Mouse (Mus musculus) adrenal gland, postnatal 36 days (tissue): Measurements from ENCODE around the gene Cfap299. TPM values are rescaled to one million over a fixed set of nuclear protein-coding genes. Genes with fewer than 3 reads are reported as not detected.
A peak's percentile ranks its signal among the peaks of the same experiment; 100 is the strongest.
"Not testable (repeated sequence)": the region's sequence is repeated elsewhere in the genome, so short reads cannot be mapped to it uniquely, and the experiment has no call there.

Source experiments
- DNase-seq, 2 experiments: peaks; one replicate each; pipeline ENCODE4 v3.0.0; 2021; ENCODE audit warnings: mixed read lengths in 1 of 2
- long read RNA-seq, 2 experiments: library from polyadenylated mRNA; stranded (forward); transcript quantifications; one replicate each; pipeline ENCODE4 v2.0.0; 2021; ENCODE audit warnings: borderline sequencing depth in 2 of 2
- total RNA-seq, 2 experiments: library from RNA; stranded (reverse); gene quantifications; 2 replicates each; pipeline ENCODE4 v1.2.3; 2021

Gene Cfap299
- not detected for total RNA-seq
- long read RNA-seq, experiment 1, result 0 reads
- long read RNA-seq, experiment 2, result 0 reads

DNA sequence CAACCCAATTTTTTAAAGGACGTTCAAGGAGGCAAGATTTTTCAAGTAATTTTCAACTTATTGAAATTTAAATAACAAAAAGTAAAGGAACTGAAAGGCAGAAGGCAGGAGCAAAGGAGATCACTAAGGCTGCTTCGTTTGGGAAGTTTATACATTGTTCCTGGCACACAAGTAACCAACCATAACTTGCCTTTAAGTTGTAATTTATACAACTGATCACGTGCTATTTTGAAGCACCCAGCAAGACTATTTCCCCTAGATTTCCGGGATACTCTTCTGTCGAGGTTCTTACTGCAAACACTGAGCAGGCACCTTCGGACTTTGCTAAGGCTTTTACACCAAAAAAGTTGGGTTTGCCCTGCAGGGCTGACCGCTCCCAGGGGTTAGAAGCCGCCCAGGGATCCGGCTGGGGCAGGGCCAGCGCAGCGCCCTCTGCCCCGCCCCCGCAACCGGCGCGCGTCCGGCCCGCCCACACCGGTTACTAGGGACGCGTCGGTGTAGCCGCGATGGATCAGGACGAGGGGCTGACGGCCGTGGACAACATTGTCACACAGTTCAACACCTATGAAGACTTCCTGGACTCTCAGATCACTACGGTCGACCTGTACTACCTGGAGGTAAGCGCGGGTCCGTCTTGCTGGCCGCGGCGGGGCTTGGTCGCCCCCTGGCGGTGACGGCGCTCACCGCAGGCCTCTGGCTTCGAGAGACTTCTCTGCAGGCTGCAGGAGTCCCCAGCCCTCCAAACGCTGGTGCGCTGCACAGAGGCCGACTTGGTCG, at the start of gene Cfap299:
Gene Cfap299, plus strand, starts transcription at position 457 of the 777 bp plus-strand sequence.
- DNase-seq, result peak; percentile 83 to 88

DNA sequence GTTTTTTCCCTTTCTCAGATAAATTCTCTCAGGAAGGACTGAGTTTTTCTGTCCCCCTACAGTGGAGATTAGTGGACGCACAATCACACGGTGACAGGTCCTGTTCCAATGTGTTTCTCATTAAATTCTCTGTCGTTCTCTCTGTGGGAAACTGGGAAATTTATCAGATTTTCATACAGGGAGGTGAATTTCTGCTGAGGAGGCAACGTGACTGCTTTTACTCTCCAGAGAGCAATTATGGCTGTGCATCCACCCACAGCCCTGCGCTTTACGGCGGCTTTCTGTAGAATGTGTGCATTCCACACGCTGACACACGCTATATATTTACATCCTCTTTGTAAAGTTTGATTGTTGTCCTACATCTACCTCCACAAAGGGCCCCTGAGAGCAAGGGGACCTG, 47.1 kb upstream of the Cfap299 start:
- DNase-seq, result no peak

DNA sequence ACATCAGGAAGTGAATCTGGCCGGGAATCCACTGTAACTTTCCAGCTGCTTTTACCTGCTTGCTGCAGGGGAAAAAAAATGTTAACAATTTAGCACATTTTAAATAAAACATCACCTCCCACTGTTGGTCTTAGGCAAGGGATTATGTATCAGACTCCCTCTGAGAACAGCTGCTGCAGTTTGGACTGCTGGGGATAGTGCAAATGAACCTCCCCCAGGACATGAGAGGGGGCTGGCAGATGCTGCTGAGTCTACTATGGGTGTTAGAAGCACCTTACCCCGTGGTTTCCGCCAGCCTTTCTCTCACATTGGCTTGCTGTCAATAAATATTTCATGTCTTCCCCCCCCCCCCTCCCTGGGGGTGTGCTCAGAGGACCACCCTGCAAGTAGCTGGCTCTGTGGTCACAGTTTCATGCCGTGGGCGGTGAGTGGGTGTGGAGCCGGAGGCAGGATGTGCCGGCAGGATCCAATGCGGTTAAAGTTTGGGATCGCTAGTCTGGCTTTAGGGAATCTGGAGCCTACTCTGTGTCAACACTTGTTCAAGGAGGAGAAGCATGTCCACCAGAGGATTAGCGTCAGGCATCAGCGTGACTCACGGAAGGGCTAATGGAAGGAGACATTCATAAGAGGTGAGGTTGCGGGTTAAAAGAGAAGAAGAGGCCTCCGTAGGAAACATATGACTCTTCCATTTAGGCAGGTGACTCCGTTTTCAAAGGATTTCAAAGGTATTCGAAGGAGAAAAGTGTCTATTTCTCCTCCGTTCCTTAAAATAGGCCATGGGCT, 45.2 kb upstream of the Cfap299 start:
- DNase-seq, result no peak

DNA sequence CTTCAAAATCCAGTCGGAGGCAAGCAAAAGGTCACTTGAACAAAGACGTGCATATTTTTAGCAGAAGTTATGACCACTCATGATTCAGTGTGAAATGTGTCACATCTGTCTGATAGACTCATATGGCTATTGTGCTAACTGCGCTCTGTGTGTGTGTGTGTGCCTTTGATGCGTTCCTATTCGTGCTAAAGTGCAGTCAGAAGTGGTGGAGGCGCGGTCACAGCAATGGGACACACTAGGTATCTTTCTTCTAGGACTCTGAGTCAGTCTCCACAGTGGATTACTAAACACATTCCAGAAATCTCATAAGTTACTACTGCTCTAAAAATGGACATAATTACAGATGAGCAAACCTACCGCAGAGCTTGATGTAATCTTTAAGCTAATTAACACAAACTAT, 38.5 kb upstream of the Cfap299 start:
- DNase-seq, result no peak

DNA sequence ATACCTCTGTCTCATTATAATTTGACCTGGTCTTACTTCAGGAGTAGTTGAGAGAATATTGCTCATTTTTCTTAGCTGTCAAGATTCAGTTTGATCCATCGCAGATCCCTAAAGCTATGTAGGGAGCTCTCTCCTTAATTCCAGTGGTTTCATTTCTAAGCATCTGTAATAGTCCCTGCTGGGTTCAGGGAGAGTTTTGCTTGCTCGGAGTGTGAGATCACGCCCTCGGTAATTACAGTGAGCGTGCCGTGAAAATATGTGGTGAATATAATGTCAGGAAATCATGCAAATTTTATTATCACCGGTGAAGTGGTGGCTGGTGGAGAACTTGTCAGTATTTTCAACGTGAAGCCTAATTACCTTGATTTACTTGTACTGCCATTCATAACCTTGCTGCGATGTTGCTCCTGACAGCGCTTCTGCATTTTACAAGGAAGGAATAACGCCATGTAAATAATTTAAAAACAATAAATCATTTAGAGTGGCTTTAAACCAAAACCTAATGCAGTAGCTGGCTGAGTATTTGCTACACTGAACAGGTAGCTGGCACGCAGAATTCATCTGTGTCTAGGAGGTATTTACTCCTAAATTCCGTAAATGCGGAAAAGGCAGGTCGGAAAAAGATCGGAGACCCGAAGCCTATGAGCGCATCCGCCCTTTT, 36.6 kb upstream of the Cfap299 start:
- DNase-seq, result no peak

DNA sequence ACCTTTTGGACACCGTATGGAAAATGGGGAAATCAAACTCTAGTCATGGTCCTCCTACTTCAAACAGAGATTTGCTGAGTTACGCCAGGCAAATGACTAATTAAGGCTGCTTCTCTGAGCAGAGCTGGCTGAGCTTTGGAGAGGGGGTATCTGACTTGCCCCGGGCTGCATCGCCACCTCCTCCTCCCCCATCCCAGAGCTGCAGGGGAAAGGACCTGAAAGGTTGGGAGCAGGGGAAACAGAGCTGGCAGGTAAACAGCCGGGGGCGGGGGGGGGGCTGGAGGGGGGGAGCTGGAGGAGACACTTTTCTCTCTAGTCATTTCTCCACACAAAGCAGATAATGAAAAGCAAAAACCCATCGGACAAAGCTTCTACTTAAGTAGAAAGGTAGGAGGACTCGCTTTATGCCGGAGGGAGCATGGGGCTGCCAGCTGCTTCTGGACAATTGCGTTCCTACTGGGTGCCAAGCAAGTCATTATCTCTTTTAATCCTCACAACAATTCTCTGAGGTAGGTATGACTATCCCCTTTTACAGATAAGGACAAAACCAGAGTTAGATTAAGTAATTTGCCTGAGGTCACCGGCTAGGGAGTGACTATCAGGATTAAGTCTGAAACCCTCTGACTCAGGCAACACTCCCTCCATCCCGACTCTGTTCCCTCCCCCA, 35.9 kb upstream of the Cfap299 start:
- DNase-seq, result no peak

DNA sequence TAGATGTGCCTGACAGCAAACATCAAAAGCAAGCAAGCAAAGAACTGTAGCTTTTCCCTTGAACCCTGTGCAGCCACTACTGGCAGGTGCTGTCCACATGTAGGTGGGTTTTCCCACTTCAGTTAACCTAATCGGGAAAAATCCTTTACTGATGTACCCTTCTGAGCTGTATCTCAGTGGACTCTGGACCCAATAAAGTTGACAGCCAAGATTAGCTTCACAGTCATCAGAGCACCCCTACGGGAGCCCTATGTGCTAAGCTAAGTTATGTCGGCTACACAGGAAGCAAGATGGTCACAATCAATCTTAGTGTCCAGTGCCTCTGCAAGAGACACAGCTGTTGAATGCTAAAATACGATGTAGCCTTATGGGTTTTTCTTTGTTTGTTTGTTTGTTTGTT, 29.0 kb upstream of the Cfap299 start:
- DNase-seq, result no peak

DNA sequence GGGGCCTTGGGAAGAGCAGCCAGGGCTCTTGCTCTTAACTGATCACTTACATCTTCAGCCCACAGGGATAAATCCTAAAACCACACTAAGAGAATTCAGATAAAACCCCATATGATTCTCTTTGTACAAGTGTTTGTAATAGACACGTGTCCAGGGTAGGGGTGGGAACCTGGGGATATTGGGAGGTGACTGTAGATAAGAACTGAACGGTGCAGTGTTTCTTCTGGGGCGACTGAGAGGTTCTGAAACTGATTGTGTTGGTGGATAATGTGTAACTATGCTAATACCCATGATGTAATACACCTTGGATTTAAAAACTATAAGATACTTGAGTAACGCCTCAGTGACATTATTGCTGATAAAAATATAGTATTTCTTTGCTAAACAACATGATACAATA, 23.4 kb upstream of the Cfap299 start:
- DNase-seq, result no peak

DNA sequence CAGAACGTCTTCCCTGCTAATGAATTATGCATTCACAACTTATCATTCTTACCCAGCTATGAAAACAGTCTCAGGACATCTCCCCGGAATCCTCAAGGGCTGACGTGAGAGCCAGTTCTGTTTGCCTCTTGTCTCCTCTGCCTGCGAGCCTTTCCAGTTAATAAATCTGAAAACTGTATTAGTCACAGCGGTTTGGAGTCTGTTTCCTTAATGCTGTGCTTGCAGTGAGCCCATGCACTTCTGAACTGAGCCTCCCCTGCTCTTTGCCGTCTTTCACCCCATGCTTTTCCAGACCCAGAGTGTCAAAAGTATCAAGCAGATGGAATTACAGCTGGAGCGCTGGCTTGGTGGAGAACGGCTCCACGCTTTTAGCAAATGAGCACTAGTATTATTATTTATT, 22.6 kb upstream of the Cfap299 start:
- DNase-seq, result no peak

DNA sequence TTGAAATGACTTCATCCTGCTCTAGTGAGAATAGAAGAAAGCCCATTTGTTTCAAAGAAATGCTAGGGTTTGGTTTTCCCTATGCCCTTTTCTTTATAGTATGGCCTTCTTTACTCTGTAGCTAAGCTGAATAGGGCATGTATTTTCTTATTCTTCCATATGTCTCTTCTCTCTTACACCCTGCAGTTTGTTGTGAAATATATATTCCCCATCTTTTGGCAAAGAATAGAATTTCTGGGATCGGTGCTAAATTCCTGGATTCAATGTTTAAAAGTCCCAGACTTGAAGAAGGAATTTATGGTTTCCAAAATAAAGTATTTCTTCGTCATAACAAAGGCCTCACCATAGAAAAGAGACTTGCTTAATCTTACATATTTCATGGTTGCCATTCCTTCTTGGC, 2.5 kb upstream of the Cfap299 start:
- DNase-seq, result no peak

DNA sequence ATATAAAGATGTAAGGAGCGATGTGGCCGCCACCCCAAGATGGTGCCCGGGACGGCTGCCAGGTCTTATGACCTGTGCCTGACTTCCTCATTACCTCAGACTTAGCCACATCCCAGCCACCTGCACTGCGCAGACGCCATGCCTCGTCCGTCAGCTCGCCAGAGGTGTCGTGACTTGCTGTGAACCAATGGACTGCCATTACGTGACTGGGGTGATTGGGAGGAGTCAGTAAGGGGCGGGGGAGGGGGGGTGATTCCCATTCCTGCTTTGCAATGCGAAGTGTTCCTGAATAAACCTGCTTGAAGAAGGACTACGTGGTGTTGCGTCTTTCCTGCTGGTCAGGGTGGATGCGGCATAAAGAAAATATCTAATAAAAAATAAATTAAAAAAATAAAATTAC, 14.6 kb downstream of the Cfap299 start:
- not testable (repeated sequence) for DNase-seq

DNA sequence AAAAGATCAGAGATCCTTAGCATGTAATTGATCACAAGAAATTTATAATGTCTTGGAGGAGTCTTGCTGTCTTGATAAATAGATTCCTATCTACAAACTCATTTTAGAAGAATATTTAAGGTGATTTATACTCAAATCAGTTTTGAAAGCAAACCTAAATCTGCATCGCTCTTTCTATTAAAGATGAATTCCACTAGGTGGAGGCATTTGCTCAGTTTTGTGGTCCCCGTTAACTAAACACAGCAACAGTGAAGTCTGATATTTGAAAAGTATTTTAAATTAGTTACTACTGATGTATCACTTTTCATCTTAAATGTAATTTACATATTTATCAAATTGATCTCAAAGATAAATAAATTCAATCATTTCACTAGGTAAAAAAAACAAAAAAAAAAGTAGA, 15.5 kb downstream of the Cfap299 start:
- DNase-seq, result no peak

DNA sequence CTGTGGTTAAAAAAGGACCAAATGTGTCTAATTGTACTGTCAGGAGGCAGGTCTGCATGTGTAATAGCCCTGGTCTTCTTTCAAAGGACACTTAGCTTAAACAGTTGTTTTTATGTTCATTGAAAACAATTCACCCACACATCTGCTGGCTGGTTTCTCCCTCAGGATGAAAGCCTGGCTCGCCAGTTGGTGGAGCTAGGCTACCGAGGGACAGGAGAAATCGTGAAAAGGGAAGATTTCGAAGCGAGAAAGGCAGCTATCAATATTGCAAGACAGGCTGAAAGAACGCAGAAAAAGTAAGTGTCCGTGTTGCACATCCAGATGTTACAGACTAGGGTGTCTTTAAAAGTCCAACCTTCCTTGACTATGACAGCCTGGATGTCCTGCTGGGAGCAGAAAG, 17.0 kb downstream of the Cfap299 start:
- DNase-seq, result no peak

DNA sequence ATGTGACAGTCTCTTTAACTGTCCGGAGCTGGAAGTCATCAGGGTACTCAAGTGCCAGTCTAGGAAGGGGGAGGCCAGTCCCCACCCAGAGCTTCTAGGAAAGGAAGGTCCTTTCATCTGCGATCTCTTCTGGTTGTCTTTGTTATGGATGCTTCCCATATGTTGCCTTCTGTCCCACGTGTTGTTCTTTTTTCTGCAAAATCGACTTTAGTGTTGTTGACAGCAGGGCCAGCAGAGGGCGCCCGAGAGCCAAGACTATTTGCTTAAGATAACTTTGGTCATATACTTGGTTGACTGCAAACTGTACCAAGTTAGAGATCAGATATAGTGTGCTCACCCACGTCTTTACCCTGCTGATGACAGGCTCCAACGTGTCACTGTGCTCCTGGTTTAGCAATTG, 19.5 kb downstream of the Cfap299 start:
- DNase-seq, result peak; percentile 73 to 78

DNA sequence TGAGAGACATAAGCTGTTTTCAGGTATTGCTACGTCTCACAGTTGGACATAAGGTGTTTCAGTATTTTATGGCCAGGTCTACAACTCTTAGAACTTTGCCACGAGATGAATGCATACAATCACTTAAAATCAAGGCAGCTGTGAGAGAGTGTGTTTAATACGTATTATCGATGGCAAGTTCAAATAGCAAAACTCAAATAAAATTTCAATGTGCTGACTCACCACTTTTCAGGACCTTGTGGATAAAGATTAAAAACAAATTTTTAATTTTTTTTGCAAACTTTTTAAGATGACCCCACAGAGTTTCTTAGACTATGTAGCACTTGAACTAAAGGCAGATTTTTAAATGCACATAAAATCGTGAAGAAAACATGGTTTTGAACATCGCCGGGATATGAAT, 30.8 kb downstream of the Cfap299 start:
- DNase-seq, result no peak

DNA sequence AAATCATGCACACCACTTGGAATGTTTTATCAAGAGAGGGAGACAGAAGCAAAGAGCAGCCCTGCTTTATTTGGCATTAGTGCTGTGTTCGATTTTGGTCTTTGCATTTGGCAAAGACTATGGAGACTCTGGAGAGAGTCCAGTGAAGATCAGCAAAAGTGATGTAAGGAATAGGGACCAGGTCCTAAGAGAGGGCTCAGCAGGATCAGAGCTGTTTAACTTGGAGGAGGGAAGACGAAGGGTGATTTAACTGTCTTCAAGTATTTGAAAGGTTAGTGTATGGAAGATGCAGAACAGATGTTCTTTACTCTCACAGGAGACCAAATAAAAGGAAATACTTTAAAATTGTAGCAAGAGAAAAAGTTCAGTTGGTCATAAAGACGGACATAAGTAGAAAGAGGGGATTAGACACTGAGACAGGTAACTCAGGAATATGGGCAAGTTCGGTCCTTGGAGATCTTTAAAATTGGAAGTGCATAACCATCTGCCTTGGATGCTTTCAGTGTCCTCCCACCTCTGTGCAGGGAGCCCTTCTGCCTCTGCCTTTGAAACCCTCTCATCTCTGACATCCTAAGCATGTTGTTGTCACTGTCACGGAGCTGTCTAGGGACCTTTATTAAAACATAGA, 31.8 kb downstream of the Cfap299 start:
- no peak for DNase-seq

DNA sequence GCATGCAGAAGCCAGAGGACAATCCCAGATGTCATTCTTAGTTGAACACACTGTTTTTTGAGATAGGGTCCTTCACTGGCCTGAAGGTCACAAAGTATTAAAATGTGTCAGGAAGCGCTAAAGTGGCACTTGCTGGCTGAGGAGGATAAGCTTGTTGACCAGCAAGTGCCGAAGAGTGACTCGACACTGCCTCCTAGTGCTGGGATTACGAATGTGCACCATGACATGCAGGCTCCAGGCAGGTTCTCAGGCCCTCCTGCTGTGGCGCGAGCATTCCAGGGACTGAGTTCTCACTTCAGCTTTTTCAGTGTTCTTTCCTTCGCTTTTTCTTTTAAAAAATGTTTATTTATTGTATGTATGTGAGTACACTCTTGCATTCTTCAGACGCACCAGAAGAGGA, 34.3 kb downstream of the Cfap299 start:
- DNase-seq, result peak in 1 of 2 experiments; percentile 2

DNA sequence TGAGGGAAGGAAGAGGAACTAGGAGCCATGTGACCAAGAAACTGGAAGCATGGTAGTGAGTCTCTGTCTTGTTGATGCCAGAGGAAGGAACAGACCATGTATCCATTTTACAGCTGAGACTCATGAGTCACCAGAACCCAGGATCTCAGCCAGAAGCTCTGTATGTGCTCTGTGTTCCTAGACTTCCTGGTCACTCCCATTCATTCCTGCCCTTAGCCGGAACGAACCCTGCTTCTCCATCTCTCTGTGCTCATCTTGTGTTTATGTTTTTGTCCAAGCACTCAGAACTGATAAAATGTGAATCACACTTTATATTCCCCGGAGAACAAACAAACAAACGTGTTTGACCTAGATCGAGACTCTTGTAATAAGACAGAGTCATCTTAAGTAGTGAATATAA, 36.2 kb downstream of the Cfap299 start:
- no peak for DNase-seq

DNA sequence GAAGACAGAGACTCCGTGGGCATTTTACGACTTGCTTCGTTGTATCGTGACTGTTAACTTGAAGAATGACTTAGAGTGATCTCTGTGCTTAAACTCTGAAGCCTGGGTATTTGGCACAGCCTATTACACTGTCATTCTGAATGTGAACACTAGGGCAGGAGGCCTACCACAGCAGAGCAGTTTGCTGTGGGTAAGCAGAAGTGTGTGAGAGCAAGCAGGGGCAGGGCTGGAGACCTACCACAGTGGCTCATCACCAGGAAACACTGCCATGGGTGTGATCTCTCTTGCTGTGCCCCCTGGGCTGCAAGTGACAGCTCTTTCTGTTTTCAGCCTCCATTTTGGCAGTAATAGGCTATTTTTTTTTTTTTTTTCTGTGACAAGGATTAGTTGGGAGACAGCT, 39.7 kb downstream of the Cfap299 start:
- DNase-seq, result no peak

DNA sequence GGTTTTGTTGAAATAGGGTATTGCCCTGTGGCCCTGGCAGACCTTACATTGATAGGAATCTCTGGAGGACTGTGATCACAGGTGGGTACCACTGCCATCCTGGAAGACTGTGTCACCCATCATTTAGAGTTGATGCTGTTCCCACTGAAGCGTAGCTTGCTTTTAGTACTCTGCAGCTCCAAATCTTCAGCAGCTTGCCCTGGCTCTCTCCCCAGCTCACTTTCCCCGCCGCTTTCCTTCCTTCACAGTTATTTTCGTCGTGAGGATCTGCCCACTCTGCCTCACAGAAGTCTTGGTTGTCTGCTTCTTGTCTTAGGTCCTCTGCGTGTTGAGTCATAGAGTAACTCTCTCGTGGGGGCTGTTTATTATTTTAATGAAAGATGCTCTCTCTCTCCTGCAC, 40.3 kb downstream of the Cfap299 start:
- no peak for DNase-seq

DNA sequence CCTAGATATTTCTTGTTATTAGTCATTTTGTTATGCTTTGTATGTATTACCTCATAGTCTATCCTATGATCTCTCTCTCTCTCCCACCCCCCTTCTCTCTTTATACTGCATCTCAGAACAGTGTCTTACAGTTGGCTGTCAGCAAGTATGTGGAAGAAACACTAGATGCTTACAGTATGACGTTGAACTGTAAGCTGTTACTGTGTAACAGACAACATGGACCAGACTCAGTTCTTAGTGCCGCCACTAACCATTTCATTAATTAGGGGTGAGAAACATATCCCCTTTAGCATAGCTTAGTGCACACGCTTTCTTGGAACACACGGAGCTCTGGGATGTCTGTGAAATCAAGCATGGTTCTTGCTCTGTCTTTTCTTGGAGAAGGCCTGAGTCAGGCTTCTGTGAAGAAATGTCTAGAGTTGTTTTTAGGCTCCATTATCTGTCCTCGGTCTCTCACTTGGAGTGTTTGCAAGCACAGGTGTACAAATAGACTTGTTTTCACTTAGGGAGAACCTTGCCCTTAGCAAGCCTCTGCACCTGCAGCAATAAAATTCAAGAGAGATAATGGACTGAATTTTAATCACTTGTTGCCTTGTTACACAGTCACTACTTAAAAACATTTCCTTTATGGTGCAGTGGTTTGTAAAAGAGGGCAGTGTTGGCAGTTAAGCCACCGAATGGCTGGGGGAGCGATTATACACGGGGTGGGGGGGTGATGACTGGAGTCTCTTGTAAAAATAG, 47.1 kb downstream of the Cfap299 start:
- DNase-seq, result no peak

DNA sequence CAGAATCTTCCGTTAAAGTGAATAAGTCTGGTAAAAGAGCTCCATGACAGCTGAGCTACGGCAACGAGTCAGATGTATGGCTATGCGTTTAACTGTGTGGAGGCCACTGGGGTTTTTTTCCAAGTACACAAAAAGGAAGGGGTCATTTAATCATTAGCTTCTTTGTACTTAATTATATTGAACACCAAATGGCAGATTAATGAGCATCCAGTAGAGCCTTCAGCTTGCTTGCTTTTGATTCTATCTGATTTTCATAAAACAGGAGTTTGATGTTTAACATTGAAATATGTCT, 47.6 kb downstream of the Cfap299 start:
- DNase-seq, result no peak
